Mouse (Mus musculus) lung, postnatal 10 days (tissue): ENCODE results near the gene Bsx.

Source experiments
- DNase-seq: peaks from one replicate; pipeline ENCODE4 v3.0.0; 2021

Gene Bsx

GRCm38 (mm10) chr9:40892456-40892855, 18.5 kb downstream of the Bsx start:
- DNase-seq: no peak

- no peak for DNase-seq
These were observed 33.5 kb downstream of the Bsx start for GRCm38 (mm10) chr9:40907413-40907812.

- no peak for DNase-seq
These were observed 34.5 kb downstream of the Bsx start for GRCm38 (mm10) chr9:40908411-40908810.

- DNase-seq: no peak
These were observed 35.0 kb downstream of the Bsx start for GRCm38 (mm10) chr9:40908915-40909314.

- DNase-seq: no peak
These were observed 44.1 kb downstream of the Bsx start for GRCm38 (mm10) chr9:40917871-40918613.

GRCm38 (mm10) chr9:40927351-40927980, 53.5 kb downstream of the Bsx start:
- no peak for DNase-seq
